Mouse (Mus musculus) bone marrow, adult 2 months (tissue): ENCODE measurements at regions not wholly inside any gene's neighbourhood (a gene's known extent, or its start where the extent isn't known, plus 50 kb on each side); places are given as distances from the start of the nearest gene placed in this dataset.

Experiments
- CTCF ChIP-seq: fragments of 200-500 bp; IDR thresholded peaks from 2 replicates; pipeline ENCODE4 v1.5.1; 2011; ENCODE audit warnings: low read length, control low read depth; ENCODE audit not compliant: control insufficient read depth, insufficient read depth
- POLR2A ChIP-seq: fragments of 200-500 bp; IDR thresholded peaks from 2 replicates; pipeline ENCODE4 v1.6.1; 2011; ENCODE audit warnings: low read depth, mild to moderate bottlenecking, control low read depth, low read length, borderline replicate concordance; ENCODE audit not compliant: control insufficient read depth

- TF ChIP-seq CTCF (no peak), POLR2A (no peak)
Observed at GRCm38 (mm10) chr1:125286347-125286746, 149.2 kb downstream of the Actr3 start.
